Mouse (Mus musculus) left cerebral cortex, adult 18-20 months (tissue): ENCODE results near the gene Mb21d2. TPM values are rescaled to one million over a fixed set of nuclear protein-coding genes. Genes with fewer than 3 reads are reported as not detected.
A peak's percentile ranks its signal among the peaks of the same experiment; 100 is the strongest.

ENCODE experiments used
- DNase-seq, 2 experiments: peaks; one replicate each; pipeline ENCODE4 v3.0.0; 2021 to 2022; ENCODE audit warnings: low spot score in 2 of 2, mixed read lengths in 1 of 2
- total RNA-seq, 2 experiments: library from RNA; stranded (reverse); gene quantifications; 2 replicates each; pipeline ENCODE4 v1.2.3; 2021

Gene Mb21d2
- total RNA-seq, 2 experiments from 2014 or later = 36.3 to 38.2 TPM

DNA sequence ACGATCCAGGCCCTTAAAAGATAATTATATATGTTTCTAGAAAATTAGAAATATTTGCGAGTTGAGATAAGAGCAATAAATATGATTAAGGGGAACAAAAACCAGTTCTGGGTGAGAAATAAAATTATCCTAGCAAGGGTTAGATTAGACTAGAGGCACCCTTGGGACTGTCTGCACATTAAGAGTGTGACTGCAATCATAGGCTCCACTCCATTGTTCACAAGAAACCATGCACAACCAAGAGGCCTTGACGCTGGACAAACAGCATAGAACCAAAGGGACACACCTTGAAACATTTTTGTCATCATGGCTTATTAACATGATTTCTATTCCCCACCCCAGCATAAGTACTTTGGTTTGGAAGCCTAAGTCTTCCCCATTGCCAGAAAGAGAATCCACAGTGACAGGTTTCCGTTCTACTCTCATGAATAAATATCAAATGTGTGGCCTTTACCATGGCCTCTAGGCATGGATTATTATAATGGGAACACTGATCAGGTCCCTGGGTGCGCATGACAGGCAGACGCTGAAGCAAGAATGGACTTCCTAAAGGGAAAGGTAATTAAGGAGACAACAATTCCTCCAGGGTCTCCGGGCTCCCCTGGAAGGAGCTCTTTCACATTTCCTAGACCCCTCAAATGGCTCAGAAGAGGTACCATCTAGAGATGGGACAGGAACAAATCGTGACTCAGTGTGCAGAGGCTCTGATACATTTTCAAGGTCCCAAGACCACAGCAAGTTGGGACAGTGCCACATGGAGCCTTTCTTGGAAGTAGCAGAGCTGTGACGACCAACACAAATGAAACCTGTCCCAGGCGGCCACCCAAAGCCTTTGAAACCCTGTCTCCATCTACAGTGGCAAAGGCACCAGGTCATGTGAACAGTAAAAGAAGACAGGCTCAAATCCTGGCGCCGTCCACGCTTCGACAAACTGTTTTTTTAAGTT lies 26.6 kb downstream of the Mb21d2 start:
- no peak for DNase-seq

DNA sequence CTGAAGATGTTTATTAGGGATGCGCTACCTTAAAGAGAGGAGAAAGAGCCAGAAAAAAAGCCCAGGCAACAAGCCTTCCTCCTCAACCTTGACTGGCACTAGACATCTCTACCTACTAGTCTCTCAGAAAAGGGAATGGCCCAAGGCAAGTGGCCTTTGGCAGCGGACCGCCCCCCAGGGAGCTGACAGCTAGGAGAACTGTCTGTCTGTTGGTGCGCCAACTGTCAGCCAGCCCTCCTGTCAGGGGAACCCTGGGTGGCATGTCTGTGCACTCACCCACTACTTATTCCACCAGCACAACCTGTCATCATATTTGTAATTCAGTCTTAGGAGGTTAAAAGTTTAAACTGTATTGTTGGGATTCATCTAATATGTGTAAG lies 30.3 kb downstream of the Mb21d2 start:
- no peak for DNase-seq

DNA sequence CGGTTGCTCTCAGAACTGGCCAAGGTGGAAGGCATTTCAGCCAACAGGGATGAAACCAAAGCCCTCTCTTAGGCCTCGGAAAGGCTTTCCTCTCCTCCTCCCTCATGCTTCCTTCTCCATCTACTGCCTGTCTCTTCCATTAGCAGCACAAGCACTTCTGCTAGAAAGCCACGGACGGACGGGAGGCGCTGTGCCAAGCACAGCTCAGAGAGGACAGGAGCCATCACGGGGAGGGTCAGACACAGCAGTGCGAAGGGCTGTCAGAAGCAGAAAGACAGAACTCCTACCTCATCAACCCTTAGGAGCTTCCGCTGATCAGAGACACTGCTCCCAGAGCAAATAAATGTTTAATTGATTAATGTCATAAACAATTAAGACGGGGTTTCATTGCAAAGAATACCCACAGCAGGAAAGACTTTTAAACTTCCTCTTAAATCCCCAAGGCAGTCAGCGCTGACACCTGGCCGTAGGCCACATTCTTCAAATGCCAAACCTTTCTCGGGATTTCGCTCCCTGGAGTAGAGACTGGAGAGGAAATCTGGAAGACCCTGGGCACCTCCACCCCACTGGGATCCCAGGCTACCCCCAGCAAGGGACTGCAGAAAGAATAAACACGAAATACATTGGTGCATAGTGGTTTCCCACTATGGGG lies 30.8 kb downstream of the Mb21d2 start:
- no peak for DNase-seq

DNA sequence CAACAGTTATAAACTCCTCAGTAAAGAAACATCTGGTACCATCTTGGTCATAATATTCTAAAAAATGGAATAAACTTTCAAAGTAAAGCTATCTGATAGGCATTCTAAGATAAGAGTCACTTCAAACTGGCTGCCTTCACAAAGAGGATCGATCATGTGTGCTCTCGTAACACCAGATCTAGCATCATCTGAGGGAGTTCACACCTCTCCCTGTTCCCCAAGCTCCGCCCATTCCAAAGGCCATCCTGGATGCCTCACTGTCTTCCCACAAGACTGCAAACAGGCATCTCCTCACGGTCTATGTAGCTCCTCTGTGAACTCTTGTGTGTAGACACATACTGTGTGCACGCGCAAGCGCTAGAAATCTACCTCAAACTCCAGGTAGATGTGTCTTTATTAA lies 32.9 kb downstream of the Mb21d2 start:
- no peak for DNase-seq

DNA sequence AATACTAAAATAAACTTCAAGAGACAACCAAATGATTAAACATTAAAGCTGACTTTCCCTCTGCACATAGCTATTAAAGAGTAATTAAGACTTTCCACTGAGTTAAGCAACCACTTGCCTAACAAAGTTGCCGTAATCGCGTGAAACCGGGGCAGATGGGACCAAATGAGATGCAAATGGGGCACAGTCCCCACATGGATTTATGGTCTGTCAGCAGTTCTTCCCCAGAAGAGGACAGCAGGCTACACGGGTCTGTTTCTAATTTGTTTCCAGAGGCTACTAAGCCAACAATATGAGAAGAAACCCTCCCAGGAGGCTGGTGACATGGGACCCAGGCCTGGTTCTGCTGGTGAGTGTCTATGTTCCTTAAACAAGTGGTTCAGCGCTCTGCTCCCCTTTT lies 34.6 kb downstream of the Mb21d2 start:
- DNase-seq = no peak

DNA sequence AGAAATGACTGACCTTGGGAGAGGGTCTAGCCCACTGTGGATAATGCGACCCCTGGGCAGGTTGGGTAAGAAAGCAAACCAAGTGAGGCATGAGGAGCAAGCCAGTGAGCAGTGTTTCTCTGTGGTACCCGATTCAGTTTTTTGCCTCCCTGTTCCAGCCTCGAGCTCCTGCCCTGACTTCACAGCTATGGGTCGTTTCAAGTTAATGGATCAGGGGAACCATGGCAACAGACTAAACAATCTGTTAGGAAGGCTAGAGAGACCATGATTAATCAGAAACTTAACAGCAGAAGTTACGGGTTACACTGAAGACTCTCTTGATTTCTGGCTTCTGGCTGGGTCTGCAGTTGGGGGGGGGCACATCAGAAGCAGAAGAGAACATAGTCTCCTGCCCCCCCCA lies 36.2 kb downstream of the Mb21d2 start:
- no peak for DNase-seq

DNA sequence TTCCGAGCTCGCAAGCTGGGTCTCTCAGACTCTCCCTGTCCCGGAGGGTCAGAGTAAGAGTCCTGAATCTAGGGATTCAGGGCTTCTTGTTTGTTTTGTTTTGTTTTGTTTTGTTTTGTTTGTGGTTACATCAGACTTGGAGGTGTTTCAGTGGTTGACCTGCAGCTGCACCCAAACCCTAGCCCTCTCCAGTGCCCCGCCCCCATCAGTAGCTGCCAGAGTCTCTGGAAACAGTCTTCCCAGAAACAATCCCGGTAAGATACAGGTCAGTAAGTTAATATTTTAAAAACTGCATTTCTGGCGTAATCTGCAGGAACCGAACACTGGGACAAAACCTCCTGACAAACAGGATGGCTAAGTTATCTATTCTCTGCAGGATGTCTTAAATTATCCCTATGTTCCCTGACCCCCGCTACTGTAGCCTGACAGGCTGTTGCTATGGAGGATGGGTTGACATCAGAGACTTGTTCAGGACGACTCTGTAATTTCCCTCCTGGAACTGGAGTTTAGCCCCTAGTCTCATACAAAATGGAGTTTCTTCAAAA lies 43.2 kb downstream of the Mb21d2 start:
- no peak for DNase-seq

DNA sequence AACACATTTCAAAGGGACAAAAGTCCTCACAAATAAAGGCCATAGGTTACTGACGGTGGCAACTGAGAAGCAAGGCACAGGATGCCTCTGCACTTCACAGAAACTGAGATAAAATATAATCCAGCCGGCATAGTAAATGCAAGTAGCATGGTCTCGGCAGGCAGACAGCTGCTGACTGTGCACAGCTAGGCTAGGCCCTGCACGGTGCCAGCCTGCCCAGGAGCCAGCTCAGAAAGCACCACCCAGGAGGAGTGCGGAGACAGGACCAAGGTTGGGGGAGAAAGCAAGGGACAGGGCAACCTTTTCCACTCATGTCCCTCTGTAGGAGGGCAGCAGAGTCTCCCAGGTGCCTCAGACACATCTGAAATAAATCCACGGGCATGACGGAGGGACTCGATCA lies 44.0 kb downstream of the Mb21d2 start:
- no peak for DNase-seq

DNA sequence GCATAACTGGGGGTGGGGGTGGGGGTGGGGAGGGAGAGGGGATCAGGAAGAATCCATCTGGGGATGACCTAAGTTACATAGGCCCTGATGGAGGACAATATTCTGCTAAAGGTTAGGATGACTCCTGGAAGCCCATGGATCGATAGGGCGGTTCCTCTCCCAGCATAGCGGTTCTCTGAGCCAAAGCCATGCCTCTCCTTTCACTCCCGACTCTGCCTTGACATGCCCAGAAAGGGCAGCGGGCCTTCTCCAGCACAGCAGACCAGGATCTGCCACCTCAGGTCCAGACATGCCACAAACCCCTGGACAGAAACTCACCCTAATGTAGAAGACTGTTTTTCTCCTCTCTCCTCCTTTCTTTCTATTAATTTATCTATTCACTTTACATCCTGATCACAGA lies 44.8 kb downstream of the Mb21d2 start:
- no peak for DNase-seq

DNA sequence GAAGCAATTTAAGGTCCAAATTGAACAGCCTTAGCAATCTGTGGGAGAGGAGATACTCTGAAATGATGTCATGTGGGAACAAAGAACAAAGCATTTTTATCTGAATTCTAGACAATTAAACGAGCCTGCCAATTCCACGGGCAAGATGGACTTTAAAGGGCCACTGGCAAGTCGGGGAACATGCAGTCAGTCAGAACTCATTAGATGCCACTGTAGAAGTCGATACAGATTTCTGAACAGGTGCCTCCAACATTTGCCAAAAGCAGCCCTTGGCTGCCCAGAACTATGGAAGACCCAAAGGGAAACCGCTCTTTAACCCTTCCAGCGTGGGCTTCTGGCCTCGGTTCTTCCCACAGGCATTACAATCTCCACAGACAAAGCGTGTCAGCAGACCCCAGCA lies 45.8 kb downstream of the Mb21d2 start:
- no peak for DNase-seq

DNA sequence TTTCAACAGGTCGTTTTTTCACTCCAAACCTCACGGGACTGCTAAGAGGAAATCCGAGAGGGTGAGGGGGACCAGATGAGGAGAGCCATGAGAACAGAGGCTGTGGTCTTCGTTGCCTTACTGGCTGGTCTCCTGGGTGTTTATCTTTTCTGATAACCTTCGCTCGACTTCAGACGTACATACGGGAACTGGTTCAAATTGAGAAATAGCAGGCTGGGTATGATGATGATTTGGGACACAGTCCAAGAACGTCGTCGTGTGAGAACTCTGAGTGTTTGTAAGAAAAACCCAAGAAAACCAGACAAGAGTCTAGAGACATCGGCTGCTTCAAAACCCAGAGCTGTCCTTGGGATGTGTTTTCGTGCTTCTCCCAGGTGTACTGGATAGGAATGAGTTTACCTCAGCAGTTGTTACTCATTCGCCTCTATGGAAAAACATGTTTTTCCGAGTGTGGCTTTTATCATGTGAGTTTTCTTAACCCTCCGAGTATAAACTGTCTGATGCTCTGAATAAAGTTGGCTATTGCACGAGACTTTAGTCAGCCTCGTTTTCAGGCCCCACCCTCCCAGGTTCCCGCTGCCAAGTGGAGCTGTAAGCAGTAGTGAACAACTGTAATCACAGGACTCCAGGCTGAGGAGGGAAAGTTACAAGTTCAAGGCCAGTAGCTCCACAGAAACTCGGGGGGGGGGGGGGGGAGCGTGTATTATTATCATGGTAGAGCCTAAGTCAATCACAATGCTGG lies 46.6 kb downstream of the Mb21d2 start:
- no peak for DNase-seq

DNA sequence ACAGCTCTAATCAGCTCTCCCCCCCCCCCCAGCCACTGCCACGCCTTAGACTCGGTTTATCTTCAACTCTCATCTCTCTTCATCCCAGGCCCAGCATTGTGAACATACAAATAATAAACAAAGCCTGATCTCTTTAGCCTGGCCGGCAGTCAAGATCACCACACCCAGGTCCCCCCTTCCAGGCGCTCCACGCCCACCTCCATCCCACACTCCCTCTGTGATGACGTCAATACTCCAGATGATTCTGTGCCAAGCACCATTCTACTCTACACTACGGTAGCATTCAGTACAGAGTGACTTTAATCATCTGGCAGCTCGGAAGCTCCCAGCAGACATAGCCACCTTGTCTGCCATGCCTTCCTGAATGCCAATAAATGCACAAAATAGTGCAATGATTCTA lies 47.7 kb downstream of the Mb21d2 start:
- DNase-seq = no peak

DNA sequence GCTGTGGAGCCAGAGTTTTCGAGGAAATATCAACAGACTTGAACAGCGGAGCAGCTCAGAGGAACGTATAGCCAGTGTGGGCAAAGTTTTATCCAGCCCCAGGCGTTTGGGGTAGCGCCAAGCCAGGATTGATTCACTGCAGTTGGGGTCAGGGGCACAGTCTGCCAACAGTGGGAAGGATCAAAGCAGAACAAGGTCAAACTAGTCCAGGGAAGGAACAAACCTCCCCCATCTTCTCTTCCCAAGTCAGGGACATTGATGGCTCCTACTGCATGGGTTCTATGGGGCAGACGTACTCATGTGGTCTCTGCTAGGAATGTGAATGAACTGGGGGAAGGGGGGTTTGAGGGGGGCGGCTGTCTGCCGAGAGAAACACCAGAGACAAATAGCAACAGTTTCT lies 48.7 kb downstream of the Mb21d2 start:
- no peak for DNase-seq

DNA sequence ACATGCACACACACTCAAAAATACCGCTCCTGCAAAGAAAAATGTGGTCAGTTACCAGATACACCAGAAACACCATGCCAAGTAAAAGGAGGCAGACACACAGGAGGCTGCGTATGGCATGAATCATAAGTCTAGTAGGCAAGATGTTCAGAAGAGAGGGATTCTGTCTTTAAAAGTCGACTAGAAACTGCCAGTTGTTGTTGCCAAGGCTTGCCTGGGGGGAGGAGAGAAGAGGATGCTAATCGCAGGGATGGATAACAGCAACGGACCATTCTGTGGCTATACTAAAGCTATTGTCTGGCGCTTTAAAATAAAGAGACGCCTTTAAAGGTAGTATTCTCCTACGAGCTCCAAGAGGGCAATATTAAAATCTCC lies 49.2 kb downstream of the Mb21d2 start:
- no peak for DNase-seq

DNA sequence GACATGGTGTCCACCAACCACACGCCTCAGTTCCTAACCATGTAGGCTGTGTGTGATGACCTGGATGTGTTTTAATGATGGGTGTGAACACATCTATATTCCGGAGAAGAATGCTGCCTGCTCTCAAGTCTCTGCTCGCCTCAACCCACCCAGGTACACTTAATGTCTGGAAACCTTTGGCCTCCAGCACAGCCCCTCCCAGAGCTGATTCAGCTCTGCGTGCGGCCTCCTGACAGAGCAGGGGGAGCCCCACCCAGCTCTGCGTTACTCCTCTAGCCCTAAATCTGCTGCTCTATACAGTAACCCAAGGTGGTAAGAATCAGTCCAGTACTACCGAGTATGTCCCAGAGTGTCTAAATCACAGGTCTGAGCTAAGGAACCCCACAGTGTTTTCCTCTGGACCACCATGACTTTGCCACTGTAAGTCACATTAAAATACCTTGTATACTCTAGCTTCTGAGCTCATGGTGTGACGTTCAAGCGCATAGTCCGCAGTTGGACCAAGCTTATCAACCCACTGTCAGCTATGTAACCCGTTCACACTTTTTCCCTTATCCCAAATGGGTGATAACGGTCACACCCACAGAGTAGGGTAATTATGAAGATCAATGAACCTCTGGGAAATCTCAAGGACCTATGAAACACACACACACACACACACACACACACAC lies 49.7 kb downstream of the Mb21d2 start:
- no peak for DNase-seq

DNA sequence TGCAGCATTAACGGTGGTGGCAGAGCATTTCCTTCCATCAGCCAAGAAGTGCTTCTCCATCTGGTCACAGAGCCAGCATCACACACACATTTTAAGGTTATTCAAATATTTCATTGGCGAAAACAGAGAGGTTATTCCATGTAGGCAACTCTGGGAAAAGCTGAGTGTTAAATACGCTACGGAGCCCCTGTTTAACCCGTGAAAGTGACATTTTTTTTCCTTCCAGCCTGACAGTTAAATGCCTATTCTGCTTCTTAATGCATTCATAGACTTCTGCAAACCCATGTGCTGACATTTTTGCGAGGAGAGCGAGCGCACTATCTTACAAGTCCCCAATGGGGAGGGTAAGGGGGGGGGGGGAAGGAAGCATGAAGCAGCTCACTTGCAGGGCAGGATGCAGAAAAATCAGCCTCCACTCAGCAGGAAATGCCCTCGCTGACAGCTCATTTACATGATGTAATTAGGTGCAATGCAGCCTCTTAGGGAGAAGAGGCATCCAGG lies 52.3 kb downstream of the Mb21d2 start:
- no peak for DNase-seq

DNA sequence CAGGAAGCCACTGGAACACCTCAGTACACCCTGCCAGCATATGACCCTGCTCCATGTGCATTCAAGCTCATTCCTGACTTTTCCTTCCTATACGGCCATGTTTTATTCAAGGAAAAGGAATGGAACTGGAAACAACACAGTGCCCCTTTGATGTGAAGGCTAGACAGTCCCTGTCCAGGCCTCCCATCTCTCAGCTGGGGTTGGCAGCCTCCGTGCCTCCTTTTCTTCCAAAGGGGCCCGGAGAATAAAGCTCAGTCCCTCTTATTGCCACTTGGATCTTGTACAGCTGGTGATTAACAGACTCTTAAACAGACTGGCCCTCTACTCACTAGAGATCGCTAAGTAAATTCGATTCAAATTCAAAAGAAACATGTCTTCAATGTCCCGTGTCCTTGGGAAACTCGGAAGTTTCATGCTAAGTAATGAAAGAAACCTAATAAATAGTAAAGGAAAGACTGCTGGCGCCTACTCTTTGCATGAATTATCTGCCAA lies 56.0 kb downstream of the Mb21d2 start:
- DNase-seq = no peak

DNA sequence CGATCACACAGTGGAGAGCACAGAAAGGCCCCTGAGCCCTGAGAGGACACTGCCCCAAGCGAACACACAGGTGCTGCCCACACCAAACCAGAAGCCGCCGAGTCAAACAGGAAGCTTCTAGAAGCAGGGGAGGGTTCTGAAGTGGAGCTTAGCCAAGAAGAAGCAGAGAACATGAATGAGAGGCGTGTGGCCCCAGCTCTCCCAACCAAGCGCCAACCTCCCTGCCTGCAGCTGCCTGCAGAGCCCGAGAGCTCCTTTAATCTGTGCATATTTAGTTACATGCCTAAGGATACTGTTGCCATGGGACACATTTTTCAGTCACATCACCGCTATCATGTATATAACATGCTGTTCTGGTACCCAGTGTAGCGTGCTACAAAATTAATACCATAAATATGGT lies 58.6 kb downstream of the Mb21d2 start:
- peak in 1 of 2 experiments; percentile 23 for DNase-seq

DNA sequence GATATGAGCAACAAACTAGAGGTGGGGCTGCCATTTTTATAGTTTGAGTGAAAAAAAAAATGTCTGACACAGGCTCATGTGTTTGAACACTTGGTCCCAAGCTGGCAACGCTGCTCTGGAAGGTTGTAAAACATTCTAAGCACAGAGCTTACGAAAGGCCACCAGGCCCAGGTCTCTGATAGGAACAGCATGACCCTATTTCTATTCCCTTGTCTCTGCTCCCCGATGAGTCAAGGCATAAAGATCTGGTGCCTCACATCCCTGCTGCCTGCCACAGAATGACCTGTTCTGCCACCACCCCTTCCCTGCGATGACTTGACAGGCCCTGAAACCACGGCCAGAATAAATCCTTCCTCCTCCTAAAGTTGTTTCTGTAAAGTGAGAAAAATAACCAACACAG lies 59.0 kb downstream of the Mb21d2 start:
- no peak for DNase-seq

DNA sequence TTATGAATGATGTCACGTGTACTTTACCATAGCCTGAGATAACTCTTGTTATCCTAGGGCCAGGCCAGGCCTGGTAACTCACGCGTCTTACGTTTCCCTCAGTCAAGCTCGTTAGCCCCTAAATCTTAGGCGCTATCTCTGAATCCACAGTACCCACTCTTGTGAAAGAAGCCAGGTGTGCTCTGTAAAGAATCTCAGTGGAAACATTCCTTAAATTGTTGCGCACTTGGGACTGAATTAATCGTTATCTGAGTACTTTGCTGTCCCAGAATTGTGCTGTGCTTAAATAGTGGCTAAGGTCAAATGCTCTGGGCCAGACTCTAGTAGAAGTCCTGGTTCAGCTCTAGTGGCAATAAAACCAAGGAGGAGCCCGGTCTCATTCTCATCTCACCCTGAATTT lies 60.6 kb downstream of the Mb21d2 start:
- DNase-seq = no peak
